Mouse (Mus musculus) layer of hippocampus, adult 2 months (tissue): ENCODE results near the gene Tnik. TPM values are rescaled to one million over a fixed set of nuclear protein-coding genes. Genes with fewer than 3 reads are reported as not detected.
A peak's percentile ranks its signal among the peaks of the same experiment; 100 is the strongest.

Source experiments
- DNase-seq, 2 experiments: peaks; one replicate each; pipeline ENCODE4 v3.0.0; 2022; ENCODE audit warnings: low spot score in 2 of 2
- H3K27ac ChIP-seq: fragments of 200-600 bp; 2 replicates; pipeline ENCODE4 v1.8.1; 2022
- H3K4me3 ChIP-seq: fragments of 200-600 bp; 2 replicates; pipeline ENCODE4 v1.8.1; 2022; ENCODE audit warnings: mild to moderate bottlenecking
- CTCF ChIP-seq: fragments of 200-600 bp; conservative IDR thresholded peaks from 2 replicates; pipeline ENCODE4 v1.8.1; 2022; ENCODE audit warnings: antibody characterized with exemption, mild to moderate bottlenecking, moderate library complexity
- total RNA-seq, 2 experiments: library from RNA; stranded (reverse); gene quantifications; 2 replicates each; pipeline ENCODE4 v1.2.3; 2021

The Tnik gene
- total RNA-seq, 2 experiments from 2014 or later, result 220 to 223 TPM

- DNase-seq, result peak; percentile 64 to 73
- H3K4me3 ChIP-seq, result peak overlapping the region; percentile 3; the same call in 1 of the 2 replicates
- peak; percentile 73 for TF ChIP-seq CTCF
Observed at GRCm38 (mm10) chr3:28408859-28409459, 145.9 kb downstream of the Tnik start.

GRCm38 (mm10) chr3:28410269-28410668 lies 147.3 kb downstream of the Tnik start:
- no peak overlapping the region for H3K4me3 ChIP-seq
- no peak overlapping the region; the same call in 1 of the 2 replicates for H3K27ac ChIP-seq
- DNase-seq, result no peak
- peak; percentile 75 for TF ChIP-seq CTCF

More at GRCm38 (mm10) chr3:28408859-28409459, 145.9 kb downstream of the Tnik start:
- H3K27ac ChIP-seq, result peak overlapping the region; percentile 82

- DNase-seq, result no peak
Observed at GRCm38 (mm10) chr3:28415986-28416385, 153.0 kb downstream of the Tnik start.

GRCm38 (mm10) chr3:28417091-28417715 lies 154.2 kb downstream of the Tnik start:
- Histone ChIP-seq H3K4me3 (no peak overlapping the region), H3K27ac (no peak overlapping the region)
- no peak for DNase-seq
- no peak for TF ChIP-seq CTCF

More at GRCm38 (mm10) chr3:28415986-28416385, 153.0 kb downstream of the Tnik start:
- Histone ChIP-seq H3K27ac (no peak overlapping the region), H3K4me3 (no peak overlapping the region)
- TF ChIP-seq CTCF, result no peak

GRCm38 (mm10) chr3:28420194-28420593 lies 157.2 kb downstream of the Tnik start:
- no peak overlapping the region for H3K4me3 ChIP-seq
- DNase-seq, result no peak
- no peak for TF ChIP-seq CTCF
- peak overlapping the region; percentile 43; the same call in 1 of the 2 replicates for H3K27ac ChIP-seq

- Histone ChIP-seq H3K27ac (peak overlapping the region; percentile 43; the same call in 1 of the 2 replicates), H3K4me3 (no peak overlapping the region)
- no peak for DNase-seq
- no peak for TF ChIP-seq CTCF
Observed at GRCm38 (mm10) chr3:28420698-28421097, 157.7 kb downstream of the Tnik start.

- no peak for TF ChIP-seq CTCF
- H3K4me3 ChIP-seq, result no peak overlapping the region
- no peak for DNase-seq
- H3K27ac ChIP-seq, result 0 out of 2 replicates have a peak overlapping the region, but pooled peaks have one; percentile 10
Observed at GRCm38 (mm10) chr3:28421798-28422197, 158.8 kb downstream of the Tnik start.

- peak; percentile 48 for TF ChIP-seq CTCF
- Histone ChIP-seq H3K27ac (no peak overlapping the region), H3K4me3 (no peak overlapping the region)
- no peak for DNase-seq
Observed at GRCm38 (mm10) chr3:28422221-28422620, 159.2 kb downstream of the Tnik start.

- DNase-seq, result no peak
- TF ChIP-seq CTCF, result no peak
Observed at GRCm38 (mm10) chr3:28425911-28426310, 162.9 kb downstream of the Tnik start.

GRCm38 (mm10) chr3:28431459-28431858 lies 168.4 kb downstream of the Tnik start:
- H3K27ac ChIP-seq, result no peak overlapping the region

More at GRCm38 (mm10) chr3:28425911-28426310, 162.9 kb downstream of the Tnik start:
- no peak overlapping the region for H3K4me3 ChIP-seq
- peak overlapping the region; percentile 74 for H3K27ac ChIP-seq

GRCm38 (mm10) chr3:28432321-28432720 lies 169.3 kb downstream of the Tnik start:
- no peak overlapping the region for H3K4me3 ChIP-seq
- no peak overlapping the region for H3K27ac ChIP-seq
- no peak for TF ChIP-seq CTCF
- no peak for DNase-seq

More at GRCm38 (mm10) chr3:28431459-28431858, 168.4 kb downstream of the Tnik start:
- no peak overlapping the region for H3K4me3 ChIP-seq
- no peak for TF ChIP-seq CTCF
- DNase-seq, result no peak

- no peak for DNase-seq
- H3K4me3 ChIP-seq, result no peak overlapping the region
- H3K27ac ChIP-seq, result no peak overlapping the region
- TF ChIP-seq CTCF, result no peak
Observed at GRCm38 (mm10) chr3:28435478-28435877, 172.5 kb downstream of the Tnik start.

GRCm38 (mm10) chr3:28437429-28437828 lies 174.4 kb downstream of the Tnik start:
- DNase-seq, result no peak
- Histone ChIP-seq H3K27ac (no peak overlapping the region), H3K4me3 (no peak overlapping the region)
- TF ChIP-seq CTCF, result no peak
